Mouse (Mus musculus) left cerebral cortex, adult 2 months (tissue): ENCODE data around the gene Ky. TPM values are rescaled to one million over a fixed set of nuclear protein-coding genes. Genes with fewer than 3 reads are reported as not detected.

Experiments used
- DNase-seq, 2 experiments: peaks; one replicate each; pipeline ENCODE4 v3.0.0; 2021 to 2022; ENCODE audit warnings: low spot score in 2 of 2, mixed read lengths in 1 of 2; ENCODE audit errors: extremely low spot score in 1 of 2
- H3K27ac ChIP-seq: fragments of 200-600 bp; 2 replicates; pipeline ENCODE4 v1.8.1; 2022
- H3K4me3 ChIP-seq: fragments of 200-600 bp; 2 replicates; pipeline ENCODE4 v1.8.1; 2022
- CTCF ChIP-seq: fragments of 200-600 bp; IDR thresholded peaks from 2 replicates; pipeline ENCODE4 v1.8.1; 2022; ENCODE audit warnings: antibody characterized with exemption, mild to moderate bottlenecking, moderate library complexity
- intact Hi-C: fragments of 180-260 bp; cut with DNase I; formaldehyde crosslinking; loops from one replicate; pipeline ENCODE4 v1.15.1; 2025
- total RNA-seq, 2 experiments: library from RNA; stranded (reverse); gene quantifications; 2 replicates each; pipeline ENCODE4 v1.2.3; 2021

The Ky gene
- total RNA-seq, 2 experiments from 2014 or later = 2.0 to 2.1 TPM

DNA sequence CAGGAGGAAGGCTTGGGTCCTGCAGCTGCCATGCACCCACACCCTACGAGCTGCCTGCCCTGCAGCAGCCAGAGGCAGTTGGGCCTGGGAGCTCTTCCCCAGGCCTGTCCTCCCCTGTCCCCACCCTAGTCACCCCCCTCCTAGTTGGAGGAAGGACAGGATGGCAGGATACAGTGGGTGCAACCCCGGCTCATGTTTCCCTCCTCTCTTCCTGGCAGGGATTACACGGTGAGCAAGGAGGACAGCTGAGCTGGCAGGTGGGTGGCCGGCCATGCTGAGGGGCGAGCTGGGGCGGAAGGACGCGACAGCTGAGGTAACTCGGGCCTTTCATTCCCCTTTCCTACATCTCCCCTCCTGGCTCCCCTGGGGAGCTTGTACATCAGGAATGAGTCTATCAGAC is 11.1 kb upstream of the Ky start:
- TF ChIP-seq CTCF = no peak
- Histone ChIP-seq H3K4me3 (no peak overlapping the region), H3K27ac (no peak overlapping the region)
- DNase-seq = no peak
- intact Hi-C loops = loop anchor here (10.0 kb wide), 1 partner anchor 1050 kb away; no protein-coding TSS in a partner anchor

DNA sequence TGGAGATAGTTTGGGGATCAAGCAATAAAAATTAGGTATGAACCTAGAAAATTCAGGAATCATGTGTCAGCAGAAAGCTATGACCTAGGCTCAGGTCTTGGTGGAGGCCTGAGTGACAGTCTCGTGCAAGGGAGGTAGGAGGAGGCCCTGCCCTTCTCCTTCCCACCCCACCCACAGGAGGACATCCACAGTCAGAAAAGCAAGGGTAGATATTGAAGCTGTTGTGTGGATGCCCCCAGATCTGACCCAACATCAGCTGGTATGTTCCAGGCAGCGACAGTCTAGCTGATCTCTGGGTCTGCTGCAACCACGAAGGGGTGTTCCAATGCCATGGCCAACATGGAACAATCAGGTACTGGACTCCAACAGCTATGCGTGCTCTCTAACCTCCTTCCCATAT is 10.3 kb upstream of the Ky start:
- Histone ChIP-seq H3K4me3 (no peak overlapping the region), H3K27ac (peak overlapping the region; percentile 21; the same call in 1 of the 2 replicates)
- intact Hi-C loops = loop anchor here (10.0 kb wide), 1 partner anchor 1050 kb away; no protein-coding TSS in a partner anchor
- no peak for TF ChIP-seq CTCF
- DNase-seq = no peak

DNA sequence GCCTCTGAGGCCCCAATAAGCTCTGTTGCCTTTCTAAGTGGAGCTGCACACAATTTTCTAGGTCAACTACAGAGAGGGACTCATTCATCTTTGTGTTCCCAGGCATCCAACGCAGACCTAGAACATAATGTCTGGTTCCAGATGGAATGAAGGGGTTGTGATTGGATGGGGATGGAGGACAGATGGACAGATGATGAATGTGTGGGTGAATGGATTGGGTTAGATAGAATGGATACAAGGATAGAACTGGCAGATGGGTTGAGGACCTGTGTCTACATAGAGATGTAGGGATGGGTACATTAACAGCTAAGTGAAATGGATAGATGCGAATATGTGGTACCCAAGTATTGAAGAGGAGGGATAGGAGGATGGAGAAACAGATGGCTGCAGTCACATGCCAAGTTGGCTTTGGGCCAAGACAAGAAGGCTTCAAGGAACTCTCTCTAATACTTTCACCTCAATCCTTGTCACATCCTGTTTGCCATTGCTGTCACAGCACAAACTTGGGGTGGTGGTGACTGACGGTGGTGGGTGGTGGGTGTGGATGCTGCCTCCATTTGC is 9.0 kb upstream of the Ky start:
- intact Hi-C loops = loop anchor here (10.0 kb wide), 1 partner anchor 1052 kb away; no protein-coding TSS in a partner anchor
- no peak for TF ChIP-seq CTCF
- DNase-seq = peak; percentile 35 to 51
- no peak overlapping the region; the same call in 1 of the 2 replicates for H3K27ac ChIP-seq
- no peak overlapping the region for H3K4me3 ChIP-seq

DNA sequence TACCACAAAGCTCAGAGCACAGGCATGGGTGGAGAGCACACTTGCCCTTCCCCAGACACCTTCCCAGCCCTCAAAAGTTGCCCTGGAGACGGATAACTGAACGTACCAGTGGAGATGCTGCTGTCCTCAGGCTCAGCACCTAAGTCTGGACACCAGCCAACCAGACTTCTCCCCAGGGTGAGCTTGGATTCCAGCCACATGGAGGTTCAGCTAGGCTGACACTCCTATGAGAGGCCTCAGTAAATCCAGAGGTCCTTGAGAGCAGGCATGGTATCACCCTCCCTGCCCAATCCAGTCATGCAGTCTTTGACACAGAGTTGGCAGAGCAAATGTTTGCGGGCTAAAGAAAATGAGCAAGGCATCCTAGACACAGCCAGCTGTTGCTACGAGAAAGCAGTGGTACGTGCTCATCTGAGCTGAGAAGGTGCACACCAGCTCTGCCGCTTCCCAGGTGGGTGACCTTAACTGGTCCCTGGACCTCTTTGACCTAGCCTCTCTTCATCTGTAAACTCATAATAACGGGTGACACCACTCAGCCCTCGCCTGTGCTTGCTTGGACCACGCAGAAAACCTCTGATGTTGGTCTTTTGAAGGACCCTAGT is 8.4 kb upstream of the Ky start:
- no peak overlapping the region for H3K4me3 ChIP-seq
- no peak for TF ChIP-seq CTCF
- H3K27ac ChIP-seq = peak overlapping the region; percentile 34
- no peak for DNase-seq
- intact Hi-C loops = loop anchor here (10.0 kb wide), 1 partner anchor 1052 kb away; no protein-coding TSS in a partner anchor

DNA sequence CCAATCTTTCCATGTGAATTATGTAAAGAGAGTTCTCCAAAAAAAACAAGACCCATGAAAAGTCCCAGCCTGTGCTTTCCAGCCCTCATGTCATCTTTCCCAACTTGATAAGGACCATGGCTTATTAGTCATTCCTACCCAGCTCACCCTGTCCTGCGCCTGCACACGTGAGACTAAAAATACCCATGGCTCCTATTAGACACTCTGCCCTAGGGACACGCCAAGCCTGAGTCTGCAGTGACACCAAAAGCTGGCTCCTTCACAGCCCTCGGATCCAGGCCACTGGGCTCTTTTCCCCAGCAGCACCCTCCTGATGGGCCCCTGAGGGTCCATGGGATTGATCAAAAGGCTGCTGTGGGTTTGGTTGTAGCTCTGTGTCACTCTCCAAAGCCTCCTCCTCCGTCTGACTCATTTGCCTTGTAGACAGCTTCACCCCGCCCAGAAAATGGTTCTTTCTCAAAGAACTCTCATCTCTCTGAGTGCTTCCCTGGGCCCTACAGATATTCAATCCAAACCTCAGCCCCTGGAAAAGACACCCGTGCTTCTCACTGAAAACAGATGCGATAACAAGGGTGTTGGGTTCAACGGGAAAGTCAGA is 7.6 kb upstream of the Ky start:
- no peak for DNase-seq
- Histone ChIP-seq H3K4me3 (no peak overlapping the region), H3K27ac (no peak overlapping the region)
- no peak for TF ChIP-seq CTCF
- intact Hi-C loops = loop anchor here (10.0 kb wide), 1 partner anchor 1053 kb away; no protein-coding TSS in a partner anchor

DNA sequence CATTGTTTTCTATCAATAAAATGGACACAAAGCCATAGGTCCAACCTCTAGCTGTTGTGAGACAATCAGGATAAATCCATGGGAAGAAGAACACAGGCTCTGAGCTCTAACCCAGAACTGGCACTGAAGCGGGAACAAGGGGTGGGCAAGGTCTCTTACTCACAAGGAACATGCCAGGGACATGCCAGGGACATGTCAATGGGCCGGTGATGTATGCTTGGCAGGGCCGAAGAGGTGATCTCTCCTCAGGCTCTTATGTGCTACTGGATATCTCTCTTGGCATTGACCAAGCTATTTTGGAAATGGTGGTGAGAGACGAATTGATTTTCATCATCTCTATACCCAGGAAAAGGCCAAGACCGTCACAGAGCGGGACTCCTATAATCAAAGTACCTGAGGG is 6.8 kb upstream of the Ky start:
- no peak for DNase-seq
- TF ChIP-seq CTCF = no peak
- H3K27ac ChIP-seq = peak overlapping the region; percentile 47; the same call in 1 of the 2 replicates
- no peak overlapping the region for H3K4me3 ChIP-seq
- intact Hi-C loops = loop anchor here (10.0 kb wide), 1 partner anchor 1054 kb away; no protein-coding TSS in a partner anchor

DNA sequence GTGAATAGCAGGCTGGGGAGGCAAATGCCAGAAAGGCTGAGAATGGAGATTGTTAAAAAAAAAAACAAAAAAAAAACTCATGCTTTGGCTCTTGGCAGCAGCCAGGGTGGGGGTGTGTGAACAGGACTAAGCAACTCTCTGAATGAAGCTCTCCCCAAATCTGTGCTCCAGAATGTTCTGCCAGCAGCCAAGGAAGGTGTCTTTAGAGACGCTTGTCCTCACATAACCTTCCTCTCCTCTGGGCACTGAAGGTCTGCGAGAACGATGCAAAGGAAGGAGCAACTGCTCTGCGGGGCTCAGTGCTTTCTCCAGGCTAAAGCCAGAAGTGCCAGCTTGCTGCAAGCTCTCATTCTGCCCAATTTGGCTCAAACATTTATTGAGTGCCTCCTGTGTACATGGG is 6.3 kb upstream of the Ky start:
- no peak overlapping the region for H3K27ac ChIP-seq
- TF ChIP-seq CTCF = no peak
- H3K4me3 ChIP-seq = no peak overlapping the region
- DNase-seq = peak in 1 of 2 experiments; percentile 40
- intact Hi-C loops = loop anchor here (10.0 kb wide), 1 partner anchor 1054 kb away; no protein-coding TSS in a partner anchor

DNA sequence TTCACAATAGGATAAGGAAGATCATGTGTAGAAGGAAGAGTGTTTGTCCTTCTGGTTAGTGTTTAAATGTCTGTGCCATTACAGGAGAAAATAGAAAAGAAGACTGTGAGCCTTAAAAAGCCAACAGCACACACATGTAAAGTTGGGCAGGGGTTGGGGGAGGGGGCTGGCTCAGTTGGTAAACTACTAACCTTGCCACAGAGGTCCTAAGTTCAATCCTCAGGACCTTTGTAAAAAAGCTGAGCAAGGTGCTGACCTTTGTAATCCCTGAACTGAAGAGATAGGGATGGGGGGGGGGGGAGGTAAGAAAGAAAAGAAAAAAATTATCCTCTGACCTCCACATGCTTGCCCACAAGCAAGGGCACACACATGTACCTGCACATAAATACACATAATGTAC is 5.8 kb upstream of the Ky start:
- Histone ChIP-seq H3K27ac (no peak overlapping the region), H3K4me3 (no peak overlapping the region)
- intact Hi-C loops = loop anchor here (10.0 kb wide), 1 partner anchor 1055 kb away; no protein-coding TSS in a partner anchor
- TF ChIP-seq CTCF = no peak
- no peak for DNase-seq

DNA sequence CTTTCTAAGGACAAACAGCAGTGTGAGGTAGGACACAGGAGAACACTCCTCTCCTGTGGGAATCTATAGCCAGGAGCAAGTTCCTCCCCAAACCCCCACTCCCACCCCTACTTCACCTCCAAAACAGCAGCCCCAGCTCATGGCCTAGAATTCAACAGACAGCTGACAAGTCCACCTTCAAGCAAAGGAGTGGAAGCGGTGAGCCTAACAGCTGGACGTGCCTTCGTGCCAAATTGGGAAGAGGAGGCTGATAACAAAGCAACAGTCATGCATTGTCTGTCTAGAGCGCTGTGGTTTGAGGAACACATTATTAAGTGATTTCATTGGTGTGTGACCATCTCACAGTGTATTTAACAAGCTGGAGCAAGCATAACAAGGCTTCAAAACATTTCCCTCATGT is 4.4 kb upstream of the Ky start:
- Histone ChIP-seq H3K4me3 (no peak overlapping the region), H3K27ac (no peak overlapping the region)
- no peak for TF ChIP-seq CTCF
- no peak for DNase-seq
- intact Hi-C loops = no loop called here

DNA sequence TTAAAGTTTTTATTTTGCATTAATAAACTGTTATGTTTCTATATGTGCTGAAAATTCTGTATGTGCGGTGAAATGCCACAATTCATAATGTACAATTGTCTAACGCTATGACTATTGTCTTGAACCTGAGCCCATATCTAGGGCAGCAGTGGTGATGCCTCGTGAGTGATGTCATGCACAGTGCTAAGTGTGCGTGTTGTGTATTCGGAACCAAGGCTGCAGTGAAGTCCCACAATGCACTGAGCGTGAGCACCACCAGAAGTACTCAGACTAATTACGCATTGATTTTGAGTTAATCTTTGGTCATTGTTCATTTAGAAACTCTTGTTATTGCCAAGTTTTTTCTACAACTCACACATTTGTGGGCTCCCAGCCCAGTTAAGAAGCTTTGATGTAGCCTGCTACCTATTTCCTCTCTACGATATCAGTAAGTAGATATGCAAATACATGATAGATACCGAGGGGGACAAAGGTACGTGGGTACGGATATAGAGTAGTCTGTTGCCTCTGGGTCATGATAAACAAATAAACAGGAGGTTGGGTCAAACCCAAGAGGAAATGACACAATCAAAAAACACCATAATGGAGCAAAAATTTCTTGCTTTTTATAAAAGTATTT is 3.4 kb upstream of the Ky start:
- no peak overlapping the region for H3K4me3 ChIP-seq
- no peak overlapping the region for H3K27ac ChIP-seq
- no peak for DNase-seq
- no peak for TF ChIP-seq CTCF
- intact Hi-C loops = no loop called here

DNA sequence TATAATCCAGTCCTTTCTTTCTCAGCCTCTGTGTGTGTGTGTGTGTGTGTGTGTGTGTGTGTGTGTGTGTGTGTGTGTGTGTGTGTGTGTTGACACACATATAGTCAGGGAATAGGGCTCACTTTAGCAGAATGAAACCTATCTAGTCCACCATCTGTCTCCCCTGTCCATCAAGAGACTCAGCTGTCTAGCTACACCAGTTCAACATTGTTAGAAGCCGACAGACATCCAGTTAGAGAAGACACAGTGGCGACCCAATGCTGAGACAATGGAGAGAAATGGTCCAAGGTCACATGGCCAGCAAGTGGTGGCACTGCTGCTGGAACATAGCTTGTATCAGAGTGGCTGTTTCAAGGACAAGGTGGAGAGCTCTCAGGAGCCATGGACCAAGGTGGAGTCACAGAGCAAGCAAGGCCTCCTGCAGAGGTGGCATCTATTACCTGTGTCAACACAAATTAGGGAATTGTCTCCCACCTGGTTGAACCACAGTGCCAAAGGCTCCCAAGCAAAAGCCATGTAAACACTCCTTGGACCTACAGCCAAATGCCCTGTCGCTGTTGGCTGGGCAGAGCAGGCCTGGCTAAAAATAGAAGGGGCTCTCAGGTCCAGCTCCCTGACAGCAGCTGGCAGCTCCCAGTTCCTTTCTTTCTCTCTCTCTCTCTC is 703 bp upstream of the Ky start:
- DNase-seq = no peak
- H3K4me3 ChIP-seq = no peak overlapping the region
- no peak overlapping the region for H3K27ac ChIP-seq
- intact Hi-C loops = no loop called here
- TF ChIP-seq CTCF = no peak
